Mouse (Mus musculus): ENCODE data around the gene Psmc3ip.

GRCm38 (mm10) chr11:101110708-101111107, 15.5 kb upstream of the Psmc3ip start:
- TF ChIP-seq CTCF (IDR thresholded peaks at IDR 0.05) (no peak), EP300 (IDR thresholded peaks at IDR 0.05) (no peak)

Measured in lung, postnatal 0 days (tissue).